Mouse (Mus musculus) intestine, postnatal 0 days (tissue): ENCODE data around the gene Htr5a. TPM values are rescaled to one million over a fixed set of nuclear protein-coding genes. Genes with fewer than 3 reads are reported as not detected.

Source experiments
- ATAC-seq: fragments of 200-750 bp; cut with Nextera tagmentation; 2 replicates; pipeline ENCODE4 v1.8.0; 2017; ENCODE audit warnings: mild to moderate bottlenecking, moderate TSS enrichment, moderate library complexity
- H3K27ac ChIP-seq: fragments of 300-500 bp; sonication (generic); 2 replicates; pipeline ENCODE4 v1.5.1; 2014; ENCODE audit warnings: mild to moderate bottlenecking, low read depth, low read length, moderate library complexity
- H3K27me3 ChIP-seq: fragments of 300-500 bp; sonication (generic); replicated peaks from 2 replicates; pipeline ENCODE4 v1.6.1; 2014; ENCODE audit warnings: low read length, mixed read lengths; ENCODE audit not compliant: control insufficient read depth, insufficient read depth
- H3K36me3 ChIP-seq: fragments of 300-500 bp; sonication (generic); 2 replicates; pipeline ENCODE4 v1.6.1; 2014; ENCODE audit warnings: mild to moderate bottlenecking, moderate library complexity; ENCODE audit not compliant: control insufficient read depth, insufficient read depth
- H3K4me1 ChIP-seq: fragments of 300-500 bp; sonication (generic); replicated peaks from 2 replicates; pipeline ENCODE4 v1.6.1; 2014; ENCODE audit warnings: antibody characterized with exemption, low read length, mixed read lengths; ENCODE audit not compliant: control insufficient read depth, insufficient read depth
- H3K4me2 ChIP-seq: fragments of 300-500 bp; sonication (generic); replicated peaks from 2 replicates; pipeline ENCODE4 v1.6.1; 2014; ENCODE audit warnings: low read depth, mild to moderate bottlenecking, moderate library complexity
- H3K4me3 ChIP-seq: fragments of 300-500 bp; sonication (generic); 2 replicates; pipeline ENCODE4 v1.5.1; 2014; ENCODE audit warnings: low read depth, low read length
- H3K9ac ChIP-seq: fragments of 300-500 bp; sonication (generic); 2 replicates; pipeline ENCODE4 v1.6.1; 2014; ENCODE audit warnings: mild to moderate bottlenecking, low read depth, low read length
- H3K9me3 ChIP-seq: fragments of 300-500 bp; sonication (generic); 2 replicates; pipeline ENCODE4 v1.6.1; 2016; ENCODE audit warnings: mixed run types; ENCODE audit not compliant: control insufficient read depth
- CTCF ChIP-seq: sonication (generic); IDR thresholded peaks from 2 replicates; pipeline ENCODE4 v1.5.1; 2016; ENCODE audit warnings: low read depth, mild to moderate bottlenecking, control low read depth, antibody characterized with exemption, moderate library complexity
- WGBS: fragments of 180-500 bp; shearing (Covaris S2); extraction: QIAGEN DNeasy Blood & Tissue Kit; methylation state at CpG from one replicate; pipeline ENCODE4 v1.1.7; 2014; 5-methylcytosine and 5-hydroxymethylcytosine counted together
- polyA plus RNA-seq: library from polyadenylated mRNA; unstranded; fragments of >200 nt; fragmentation: Nextera tagmentation; extraction: Ambion mirVana; gene quantifications from 2 replicates; pipeline ENCODE4 v1.2.1, GENCODE M21; 2015

The Htr5a gene
- polyA plus RNA-seq, 1 experiment from 2014 or later = not detected

DNA sequence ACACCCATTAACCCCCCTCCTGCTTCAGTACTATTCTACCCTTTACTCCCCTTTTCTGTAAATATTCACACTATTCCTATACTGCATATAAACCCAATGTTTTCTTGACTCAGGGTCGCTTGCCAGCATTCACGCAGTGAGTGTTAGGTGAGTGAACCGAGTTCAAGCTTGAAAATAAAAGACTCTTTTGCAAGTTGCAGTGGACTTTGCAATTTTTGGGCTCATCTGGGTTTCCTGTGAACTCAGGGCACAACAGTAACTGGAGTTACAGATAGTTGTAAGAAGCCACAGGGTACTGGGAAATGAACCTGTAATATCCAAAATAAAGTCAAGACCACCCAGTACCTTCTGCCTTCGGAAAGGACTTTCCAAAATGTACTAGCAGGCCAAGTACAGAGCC, 58.2 kb downstream of the Htr5a start:
- Histone ChIP-seq H3K36me3 (no peaks in the 10 kb centered on the region), H3K4me2 (no peak overlapping the region), H3K27me3 (no peaks in the 10 kb centered on the region), H3K9ac (no peak overlapping the region), H3K4me3 (no peak overlapping the region), H3K9me3 (peaks cover 3% of the 10 kb centered on the region; the same call in 1 of the 2 replicates), H3K4me1 (no peaks in the 10 kb centered on the region), H3K27ac (no peak overlapping the region)
- WGBS = 86% methylated on average over 4 of the region's 4 CpGs
- no peak for ATAC-seq
- no peak for TF ChIP-seq CTCF

Other genes starting within 250 kb of the Htr5a start
- 8.0 and 9.0 TPM in 2 replicates for gene Paxip1, start 50.5 kb upstream of the Htr5a start, polyA plus RNA-seq
- gene Insig1, start 229.2 kb downstream of the Htr5a start, polyA plus RNA-seq = 100 and 102 TPM in 2 replicates